Mouse (Mus musculus): Measurements from ENCODE around the gene Pitpnb. TPM values are rescaled to one million over a fixed set of nuclear protein-coding genes. Genes with fewer than 3 reads are reported as not detected.

The Pitpnb gene
- total RNA-seq, 4 experiments from 2014 or later, result 81.7 to 89.5 (median 85.7) TPM

- no peak for DNase-seq (ENCODE audit: low spot score in 2 of 2)
These were observed 65.2 kb downstream of the Pitpnb start for GRCm38 (mm10) chr5:111395771-111396170.

GRCm38 (mm10) chr5:111396199-111396598 lies 65.6 kb downstream of the Pitpnb start:
- no peak for DNase-seq (ENCODE audit: low spot score in 2 of 2)

- DNase-seq (ENCODE audit: low spot score in 2 of 2), result no peak
These were observed 67.9 kb downstream of the Pitpnb start for GRCm38 (mm10) chr5:111398471-111398870.

GRCm38 (mm10) chr5:111399271-111399670 lies 68.7 kb downstream of the Pitpnb start:
- DNase-seq (ENCODE audit: low spot score in 2 of 2), result no peak

GRCm38 (mm10) chr5:111401879-111402650 lies 71.5 kb downstream of the Pitpnb start:
- DNase-seq (ENCODE audit: low spot score in 2 of 2), result no peak

- DNase-seq (ENCODE audit: low spot score in 2 of 2), result no peak
These were observed 72.1 kb downstream of the Pitpnb start for GRCm38 (mm10) chr5:111402651-111402996.

GRCm38 (mm10) chr5:111404721-111405120 lies 74.2 kb downstream of the Pitpnb start:
- DNase-seq (ENCODE audit: low spot score in 2 of 2), result no peak

GRCm38 (mm10) chr5:111408470-111409105 lies 78.0 kb downstream of the Pitpnb start:
- DNase-seq (ENCODE audit: low spot score in 2 of 2), result no peak

- DNase-seq (ENCODE audit: low spot score in 2 of 2), result no peak
These were observed 79.0 kb downstream of the Pitpnb start for GRCm38 (mm10) chr5:111409412-111410044.

GRCm38 (mm10) chr5:111410665-111411064 lies 80.1 kb downstream of the Pitpnb start:
- DNase-seq (ENCODE audit: low spot score in 2 of 2), result no peak

GRCm38 (mm10) chr5:111414192-111414591 lies 83.6 kb downstream of the Pitpnb start:
- peak in 1 of 2 experiments; percentile 67 for DNase-seq (ENCODE audit: low spot score in 2 of 2)

GRCm38 (mm10) chr5:111414770-111415249 lies 84.2 kb downstream of the Pitpnb start:
- no peak for DNase-seq (ENCODE audit: low spot score in 2 of 2)

GRCm38 (mm10) chr5:111415575-111415974 lies 85.0 kb downstream of the Pitpnb start:
- no peak for DNase-seq (ENCODE audit: low spot score in 2 of 2)

- DNase-seq (ENCODE audit: low spot score in 2 of 2), result no peak
These were observed 85.5 kb downstream of the Pitpnb start for GRCm38 (mm10) chr5:111416048-111416447.

- DNase-seq (ENCODE audit: low spot score in 2 of 2), result peak; percentile 74 to 90
These were observed 86.2 kb downstream of the Pitpnb start, which contains the start of gene Mn1 for GRCm38 (mm10) chr5:111416591-111417374. Mn1 (plus strand) TSS chr5:111417362.

GRCm38 (mm10) chr5:111417378-111418131 lies 87.0 kb downstream of the Pitpnb start:
- no peak for DNase-seq (ENCODE audit: low spot score in 2 of 2)

- no peak for DNase-seq (ENCODE audit: low spot score in 2 of 2)
These were observed 87.9 kb downstream of the Pitpnb start for GRCm38 (mm10) chr5:111418202-111419120.

- no peak for DNase-seq (ENCODE audit: low spot score in 2 of 2)
These were observed 88.7 kb downstream of the Pitpnb start for GRCm38 (mm10) chr5:111419121-111419881.
